ENCODE assay signal across 14 mouse cellular contexts in the genomic region with DNA sequence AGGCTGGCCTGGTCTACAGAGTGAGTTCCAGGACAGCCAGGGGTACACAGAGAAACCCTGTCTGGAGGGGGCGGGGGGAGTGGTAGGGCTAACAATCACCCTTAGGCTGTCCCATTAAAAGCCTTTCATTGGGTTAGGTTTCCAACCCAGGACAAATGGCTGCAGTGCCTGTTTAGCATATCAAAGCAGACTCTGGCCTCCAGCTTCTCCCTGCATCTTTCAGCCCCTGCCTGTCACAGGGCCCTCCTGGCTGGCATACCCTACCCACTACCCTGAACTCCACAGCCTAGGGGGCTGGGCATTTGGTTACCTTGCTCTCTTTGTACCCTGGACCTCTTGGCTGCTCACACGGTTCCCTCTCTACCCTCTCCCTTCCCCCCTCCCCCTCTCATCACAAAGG. TPM values are rescaled to one million over a fixed set of nuclear protein-coding genes. Genes with fewer than 3 reads are reported as not detected.
DNase-seq lines count a peak whose midpoint lies in the region; ATAC-seq lines count a peak whose summit lies in the region.
"Had no signal": no experiment of that assay in that cellular context is flagged by ENCODE, and none has a peak within 500 bp of the region (broad histone marks: within the 10 kb centered on the region; RNA-seq: fewer than 3 reads in every experiment).

No protein-coding gene starts in this region.

- H3K9ac ChIP-seq in kidney, embryonic 16.5 days (replicated peaks; ENCODE audit: low read length) = no peak overlapping the region
- H3K9ac ChIP-seq in neural tube, embryonic 12.5 days = no peak overlapping the region
- no peak overlapping the region for H3K9ac ChIP-seq in forebrain, embryonic 12.5 days
- H3K9ac ChIP-seq: heart, embryonic 13.5 days; kidney, embryonic 15.5 days; limb, embryonic 13.5 days had no signal

- H3K9me3 ChIP-seq in kidney, embryonic 16.5 days (ENCODE audit: low read length) = no peaks in the 10 kb centered on the region
- no peaks in the 10 kb centered on the region for H3K9me3 ChIP-seq in neural tube, embryonic 12.5 days
- no peaks in the 10 kb centered on the region for H3K9me3 ChIP-seq in forebrain, embryonic 12.5 days
- H3K9me3 ChIP-seq: heart, embryonic 13.5 days; kidney, embryonic 15.5 days; limb, embryonic 13.5 days had no signal

- no peaks in the 10 kb centered on the region for H3K27me3 ChIP-seq in kidney, embryonic 16.5 days (ENCODE audit: insufficient read depth, low read length)
- no peaks in the 10 kb centered on the region for H3K27me3 ChIP-seq in neural tube, embryonic 12.5 days (replicated peaks)
- H3K27me3 ChIP-seq in forebrain, embryonic 12.5 days = no peaks in the 10 kb centered on the region
- H3K27me3 ChIP-seq: heart, embryonic 13.5 days; kidney, embryonic 15.5 days; limb, embryonic 13.5 days had no signal

- H3K4me1 ChIP-seq in kidney, embryonic 16.5 days (ENCODE audit: insufficient read depth, low read length) = 0 out of 2 replicates have a peak, but pooled peaks cover 4% of the 10 kb centered on the region
- H3K4me1 ChIP-seq in neural tube, embryonic 12.5 days = peaks cover 9% of the 10 kb centered on the region; the same call in 1 of the 2 replicates
- H3K4me1 ChIP-seq in forebrain, embryonic 12.5 days = peaks cover 10% of the 10 kb centered on the region
- H3K4me1 ChIP-seq: kidney, embryonic 15.5 days; limb, embryonic 13.5 days had no signal

- H3K36me3 ChIP-seq in kidney, embryonic 16.5 days (ENCODE audit: insufficient read depth, low read length) = no peaks in the 10 kb centered on the region
- H3K36me3 ChIP-seq in neural tube, embryonic 12.5 days = no peaks in the 10 kb centered on the region
- H3K36me3 ChIP-seq in forebrain, embryonic 12.5 days (replicated peaks) = no peaks in the 10 kb centered on the region
- H3K36me3 ChIP-seq: heart, embryonic 13.5 days; kidney, embryonic 15.5 days; limb, embryonic 13.5 days had no signal

- WGBS in kidney, embryonic 16.5 days = 15% methylated on average over 2 of the region's 2 CpGs
- WGBS in neural tube, embryonic 12.5 days = 5% methylated on average over 2 of the region's 2 CpGs
- 12% methylated on average over 2 of the region's 2 CpGs for WGBS in forebrain, embryonic 12.5 days

- DNase-seq in kidney, adult 9 months = no peak
- no peak for DNase-seq in neural tube, embryonic 10.5 days (ENCODE audit: extremely low spot score, low spot score)
- no peak for DNase-seq in spleen, postnatal 14 days (ENCODE audit: low spot score in 2 of 2)
- DNase-seq in right cerebral cortex, postnatal 25 days = no peak
- DNase-seq: adrenal gland, postnatal 36 days; cerebellum, adult 11-12 months; gastrocnemius, postnatal 14 days had no signal

- no peak overlapping the region for H3K4me3 ChIP-seq in kidney, embryonic 16.5 days (ENCODE audit: low read length)
- H3K4me3 ChIP-seq in neural tube, embryonic 12.5 days = no peak overlapping the region
- no peak overlapping the region for H3K4me3 ChIP-seq in forebrain, embryonic 12.5 days (replicated peaks)
- H3K4me3 ChIP-seq: heart, embryonic 13.5 days; kidney, embryonic 15.5 days; limb, embryonic 13.5 days had no signal

- no peak overlapping the region for H3K27ac ChIP-seq in kidney, embryonic 16.5 days (ENCODE audit: low read length)
- no peak overlapping the region for H3K27ac ChIP-seq in neural tube, embryonic 12.5 days
- no peak overlapping the region for H3K27ac ChIP-seq in forebrain, embryonic 12.5 days
- H3K27ac ChIP-seq: limb, embryonic 13.5 days had no signal

- ATAC-seq in kidney, embryonic 16.5 days (ENCODE audit: low FRiP score, low TSS enrichment) = 0 out of 2 replicates have a peak, but pooled peaks have one; percentile 42
- peak; percentile 68 for ATAC-seq in neural tube, embryonic 12.5 days (ENCODE audit: low FRiP score, low read depth)
- peak; percentile 65; the same call in 1 of the 2 replicates for ATAC-seq in forebrain, embryonic 12.5 days (ENCODE audit: low FRiP score)
- no peak for ATAC-seq in activated CD4-positive, CD25-positive, alpha-beta regulatory T cell, adult 4 months

- no peak overlapping the region for H3K4me2 ChIP-seq in kidney, embryonic 16.5 days (replicated peaks; ENCODE audit: low read depth, low read length)
- no peak overlapping the region for H3K4me2 ChIP-seq in neural tube, embryonic 12.5 days (replicated peaks)
- H3K4me2 ChIP-seq in forebrain, embryonic 12.5 days = no peak overlapping the region
- H3K4me2 ChIP-seq: heart, embryonic 13.5 days; kidney, embryonic 15.5 days; limb, embryonic 13.5 days had no signal

RNA-seq across cellular contexts. Expression of gene Bysl, which starts 45.2 kb away (rescaled TPM):
- polyA plus RNA-seq in kidney, embryonic 16.5 days (2015; fragmentation: Nextera tagmentation; extraction: Ambion mirVana) = 24.5 and 25.9 TPM in 2 replicates
- polyA plus RNA-seq in neural tube, embryonic 12.5 days (2016; fragmentation: Nextera tagmentation; extraction: Ambion mirVana) = 32.5 and 35.9 TPM in 2 replicates
- polyA plus RNA-seq in forebrain, embryonic 12.5 days (2016; fragmentation: Nextera tagmentation; extraction: Ambion mirVana) = 32.7 and 33.7 TPM in 2 replicates
- 10 to 100 TPM in 1 of 2 experiments, 1 to 10 TPM in 1; 6.6 to 10.8 TPM for polyA plus RNA-seq in activated CD4-positive, CD25-positive, alpha-beta regulatory T cell, adult 4 months (2017; shearing (Covaris generic))

RNA-seq across cellular contexts. Expression of gene Med20, which starts 45.2 kb away (rescaled TPM):
- polyA plus RNA-seq in kidney, embryonic 16.5 days (2015; fragmentation: Nextera tagmentation; extraction: Ambion mirVana) = 47.7 and 53.9 TPM in 2 replicates
- polyA plus RNA-seq in neural tube, embryonic 12.5 days (2016; fragmentation: Nextera tagmentation; extraction: Ambion mirVana) = 39.7 and 41.6 TPM in 2 replicates
- 38.5 and 41.5 TPM in 2 replicates for polyA plus RNA-seq in forebrain, embryonic 12.5 days (2016; fragmentation: Nextera tagmentation; extraction: Ambion mirVana)
- polyA plus RNA-seq in activated CD4-positive, CD25-positive, alpha-beta regulatory T cell, adult 4 months (2017; shearing (Covaris generic)) = 10 to 100 TPM; 23.6 to 30.0 TPM

RNA-seq across cellular contexts. Expression of gene Gm20517, which starts 45.3 kb away (rescaled TPM):
- polyA plus RNA-seq in kidney, embryonic 16.5 days (2015; fragmentation: Nextera tagmentation; extraction: Ambion mirVana) = 1.6 TPM in 2 replicates
- 2.0 and 2.4 TPM in 2 replicates for polyA plus RNA-seq in neural tube, embryonic 12.5 days (2016; fragmentation: Nextera tagmentation; extraction: Ambion mirVana)
- polyA plus RNA-seq in forebrain, embryonic 12.5 days (2016; fragmentation: Nextera tagmentation; extraction: Ambion mirVana) = 1.6 and 2.7 TPM in 2 replicates
- 1 to 10 TPM in 1 of 2 experiments, under 1 TPM in 1; 0.89 to 1.1 TPM for polyA plus RNA-seq in activated CD4-positive, CD25-positive, alpha-beta regulatory T cell, adult 4 months (2017; shearing (Covaris generic))
